Mouse (Mus musculus): ENCODE data around the gene Ndufaf8.

Ndufaf8 gene

DNA sequence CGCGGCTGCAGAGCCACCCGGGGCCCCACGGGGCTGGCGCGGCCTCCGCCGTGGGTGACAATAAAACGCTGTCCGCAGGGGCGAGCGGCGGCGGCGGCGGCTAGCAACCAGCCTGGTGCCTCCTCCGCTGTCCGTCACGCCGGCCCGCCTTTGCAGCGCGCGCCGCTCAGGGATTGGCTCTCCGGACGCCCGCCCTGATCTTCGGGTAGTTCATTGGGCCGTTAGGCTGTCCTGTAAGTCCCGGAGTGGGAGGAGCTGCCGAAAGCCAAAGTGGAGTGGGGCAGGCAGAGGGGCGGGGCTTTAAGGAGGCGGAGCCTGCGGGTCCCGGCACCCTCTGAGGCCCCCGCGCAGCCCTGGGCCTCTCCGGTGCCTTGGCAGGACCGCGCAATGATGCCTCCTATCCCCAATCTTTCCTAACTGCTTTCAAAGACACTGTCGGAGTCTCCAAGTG lies 12.0 kb upstream of the Ndufaf8 start, which contains the start of gene Cep131:
Gene Cep131 (minus strand): TSS at position 126 of the 451 bp plus-strand sequence.
- peak; percentile 99 for DNase-seq (ENCODE audit: low spot score)

DNA sequence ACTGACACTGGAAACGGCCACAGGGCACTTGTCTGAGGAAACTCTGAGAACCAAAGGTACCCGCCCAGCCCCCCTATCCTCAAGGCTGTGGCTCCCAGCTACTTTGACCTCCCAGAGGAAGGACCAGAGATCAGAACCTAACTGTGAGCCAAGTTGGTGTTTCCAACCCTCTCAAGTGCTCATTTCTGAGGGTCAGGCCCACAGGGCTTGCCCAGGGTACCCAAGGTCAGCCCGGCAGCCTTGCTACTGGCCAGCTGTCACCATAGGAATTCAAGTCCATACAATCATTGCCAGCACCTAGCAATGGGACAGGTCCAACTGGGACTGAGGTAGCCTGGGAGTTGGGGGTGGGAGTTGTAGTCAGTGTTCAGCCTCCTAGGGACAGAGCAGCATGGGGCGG lies 8.1 kb upstream of the Ndufaf8 start:
- no peak for DNase-seq (ENCODE audit: low spot score)

GRCm38 (mm10) chr11:120092817-120093591 lies 5.7 kb upstream of the Ndufaf8 start:
- no peak for DNase-seq (ENCODE audit: low spot score)

- peak; percentile 50 for DNase-seq (ENCODE audit: low spot score)
Measured at GRCm38 (mm10) chr11:120101036-120101435, 2.3 kb downstream of the Ndufaf8 start.

DNA sequence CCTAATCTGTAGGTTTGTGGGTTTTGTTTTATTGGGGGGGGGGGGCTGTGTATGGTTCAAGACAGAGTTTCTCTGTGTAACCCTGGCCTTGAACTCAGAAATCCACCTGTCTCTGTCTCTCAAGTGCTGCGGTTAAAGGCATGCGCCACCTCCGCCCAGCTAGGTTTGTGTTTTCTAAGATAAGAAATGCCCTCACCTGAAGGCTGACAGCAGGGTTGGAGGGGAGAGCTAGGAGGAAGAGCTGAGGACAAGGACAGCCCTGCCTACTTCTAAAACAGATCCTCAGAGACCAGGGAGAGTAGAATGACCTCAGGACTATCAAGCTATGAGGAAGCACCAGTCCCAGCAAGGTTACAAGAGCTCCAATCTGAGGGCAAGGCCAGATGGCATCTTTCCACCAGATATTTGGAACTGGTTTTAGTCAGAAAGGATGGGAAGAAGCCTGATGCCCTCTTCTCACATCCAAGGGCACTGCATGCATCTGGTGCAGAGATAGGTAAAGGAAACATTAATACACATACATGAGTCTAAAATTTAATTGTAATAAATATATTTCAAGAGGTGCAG lies 4.8 kb downstream of the Ndufaf8 start:
- no peak for DNase-seq (ENCODE audit: low spot score)

DNA sequence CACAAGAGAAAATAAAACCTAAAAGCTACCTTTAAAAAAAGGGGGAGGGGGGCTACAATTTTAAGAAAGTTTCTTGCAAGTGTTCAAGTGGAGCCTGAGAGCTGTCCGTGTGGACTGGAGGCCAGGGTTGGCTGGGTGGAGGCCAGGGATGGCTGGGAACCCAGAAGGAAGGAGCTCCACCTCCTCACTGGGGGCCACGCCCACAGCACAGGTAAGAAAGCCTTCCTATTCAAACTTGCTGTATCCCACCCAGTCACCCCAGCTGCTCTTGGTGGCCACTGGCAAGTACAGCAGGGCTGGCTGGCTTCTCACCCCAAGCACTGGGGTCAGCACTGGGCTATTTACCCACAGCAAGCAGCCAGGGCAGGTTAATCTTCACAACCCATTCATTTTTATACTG lies 8.3 kb downstream of the Ndufaf8 start:
- DNase-seq (ENCODE audit: low spot score): no peak

DNA sequence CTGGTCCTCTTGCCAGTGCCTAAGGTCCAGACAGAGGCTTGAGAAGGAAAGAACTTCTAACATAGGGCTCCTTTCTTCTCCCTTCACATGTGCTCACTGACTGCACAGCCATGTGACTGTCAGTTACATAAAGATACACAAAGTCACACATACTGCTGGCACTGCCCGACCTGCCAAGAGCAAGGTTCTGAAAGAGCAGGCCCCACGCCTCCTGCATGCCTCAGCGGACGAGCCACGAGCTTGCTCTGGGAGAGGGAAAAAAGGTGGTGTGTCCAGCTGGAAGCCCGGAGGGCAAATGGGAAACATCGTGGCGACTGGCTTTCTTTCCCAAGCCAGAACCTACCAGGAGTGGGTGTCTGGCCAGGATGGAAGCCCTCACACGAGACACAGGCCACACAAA lies 9.1 kb downstream of the Ndufaf8 start:
- DNase-seq (ENCODE audit: low spot score): no peak

DNA sequence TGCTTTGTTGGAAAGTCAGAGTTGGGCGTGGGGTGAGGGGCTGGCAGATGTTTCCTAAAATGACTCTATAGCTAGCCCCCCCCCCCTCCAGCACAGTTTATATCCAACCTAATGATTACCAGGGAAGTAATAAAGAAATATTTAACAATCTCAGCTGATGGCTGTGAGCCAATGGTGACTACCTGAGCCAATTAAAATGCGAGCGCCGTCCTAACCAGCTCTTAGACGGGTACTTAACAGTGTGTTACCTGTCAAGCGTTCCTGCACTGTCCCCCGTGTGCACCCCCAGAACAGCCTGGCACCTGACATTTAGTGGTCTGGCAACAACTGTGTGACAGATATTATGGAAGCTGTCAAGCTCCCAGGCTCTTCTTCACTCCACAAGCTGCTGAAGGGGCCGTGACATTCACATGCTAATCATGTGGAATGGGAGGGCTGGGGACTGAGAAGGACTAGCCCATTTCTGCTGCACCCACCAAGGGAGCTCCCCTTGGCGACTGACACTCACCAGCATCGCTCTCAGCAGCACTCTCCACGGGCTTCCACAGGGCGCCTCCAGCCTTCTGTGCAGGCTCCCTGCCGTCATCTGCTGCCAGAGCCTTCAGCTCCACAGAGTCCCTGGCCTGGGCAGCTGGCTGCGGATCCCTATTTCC lies 11.0 kb downstream of the Ndufaf8 start:
- no peak for DNase-seq (ENCODE audit: low spot score)

GRCm38 (mm10) chr11:120110554-120110953 lies 11.8 kb downstream of the Ndufaf8 start:
- no peak for DNase-seq (ENCODE audit: low spot score)

- DNase-seq (ENCODE audit: low spot score): peak; percentile 24
Measured at GRCm38 (mm10) chr11:120111033-120111432, 12.3 kb downstream of the Ndufaf8 start.

DNA sequence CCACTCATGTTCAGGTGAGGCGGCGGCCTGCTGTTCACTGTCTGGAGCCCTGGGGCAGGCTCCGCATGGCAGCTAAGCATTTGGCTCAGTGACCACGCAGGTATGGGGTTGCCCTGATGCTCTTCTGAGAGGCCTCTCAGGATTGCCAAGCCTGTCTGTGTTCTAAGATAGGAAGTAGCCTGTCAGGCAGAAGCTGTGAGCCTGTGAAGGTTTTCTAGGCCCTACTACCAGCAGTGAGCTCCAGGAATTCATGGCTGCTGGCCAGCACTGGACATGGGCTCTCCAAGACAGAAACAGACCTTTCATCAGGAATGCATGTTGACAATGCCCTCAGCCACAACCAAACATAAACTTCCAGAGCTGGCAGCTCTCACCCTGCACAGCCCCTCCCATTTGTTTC lies 13.4 kb downstream of the Ndufaf8 start:
- DNase-seq (ENCODE audit: low spot score): peak; percentile 61

DNA sequence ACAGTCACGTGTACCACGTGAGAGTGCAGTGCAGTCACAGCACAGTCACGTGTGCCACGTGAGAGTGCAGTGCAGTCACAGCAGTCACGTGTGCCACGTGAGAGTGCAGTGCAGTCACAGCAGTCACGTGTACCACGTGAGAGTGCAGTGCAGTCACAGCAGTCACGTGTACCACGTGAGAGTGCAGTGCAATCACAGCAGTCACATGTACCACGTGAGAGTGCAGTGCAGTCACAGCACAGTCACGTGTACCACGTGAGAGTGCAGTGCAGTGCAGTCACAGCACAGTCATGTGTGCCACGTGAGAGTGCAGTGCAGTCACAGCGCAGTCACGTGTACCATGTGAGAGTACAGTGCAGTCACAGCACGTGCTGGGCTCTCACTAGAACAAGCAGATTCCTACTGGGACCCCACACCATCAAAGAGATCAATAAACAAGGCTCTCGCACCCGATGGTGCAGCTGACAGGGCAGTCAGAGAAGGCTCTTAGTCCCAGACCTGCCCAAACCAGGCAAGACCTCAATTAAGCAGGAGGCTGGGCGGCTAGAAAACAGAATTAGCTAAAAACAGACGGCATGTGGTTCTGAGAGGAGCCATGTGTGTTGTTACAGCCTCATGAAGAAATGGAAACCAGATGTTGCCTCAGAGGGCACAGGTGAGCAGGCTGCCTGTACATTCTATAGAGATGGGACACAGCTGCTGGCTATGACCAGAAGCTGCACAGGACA lies 15.9 kb downstream of the Ndufaf8 start:
- DNase-seq (ENCODE audit: low spot score): no peak

- no peak for DNase-seq (ENCODE audit: low spot score)
Measured at GRCm38 (mm10) chr11:120117626-120118025, 18.9 kb downstream of the Ndufaf8 start.

DNA sequence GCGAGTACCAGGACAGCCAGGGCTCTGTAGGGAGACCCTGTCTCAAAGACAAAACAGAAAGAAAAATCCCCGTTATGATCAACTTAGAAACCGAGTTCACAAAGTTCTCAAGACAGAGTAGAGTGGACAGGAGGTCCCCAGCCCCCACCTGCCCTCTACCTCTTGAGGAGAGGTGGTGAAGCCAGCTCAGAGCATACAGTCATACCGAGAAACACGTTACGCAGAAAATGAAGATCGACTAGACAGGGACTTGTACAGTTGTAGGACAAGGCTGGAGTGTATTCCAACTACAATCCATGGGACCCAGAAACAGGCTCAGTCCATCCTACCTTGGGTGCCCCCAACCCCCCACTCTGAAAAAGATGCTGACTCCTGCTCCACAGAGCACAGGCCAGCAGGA lies 20.4 kb downstream of the Ndufaf8 start:
- DNase-seq (ENCODE audit: low spot score): no peak

DNA sequence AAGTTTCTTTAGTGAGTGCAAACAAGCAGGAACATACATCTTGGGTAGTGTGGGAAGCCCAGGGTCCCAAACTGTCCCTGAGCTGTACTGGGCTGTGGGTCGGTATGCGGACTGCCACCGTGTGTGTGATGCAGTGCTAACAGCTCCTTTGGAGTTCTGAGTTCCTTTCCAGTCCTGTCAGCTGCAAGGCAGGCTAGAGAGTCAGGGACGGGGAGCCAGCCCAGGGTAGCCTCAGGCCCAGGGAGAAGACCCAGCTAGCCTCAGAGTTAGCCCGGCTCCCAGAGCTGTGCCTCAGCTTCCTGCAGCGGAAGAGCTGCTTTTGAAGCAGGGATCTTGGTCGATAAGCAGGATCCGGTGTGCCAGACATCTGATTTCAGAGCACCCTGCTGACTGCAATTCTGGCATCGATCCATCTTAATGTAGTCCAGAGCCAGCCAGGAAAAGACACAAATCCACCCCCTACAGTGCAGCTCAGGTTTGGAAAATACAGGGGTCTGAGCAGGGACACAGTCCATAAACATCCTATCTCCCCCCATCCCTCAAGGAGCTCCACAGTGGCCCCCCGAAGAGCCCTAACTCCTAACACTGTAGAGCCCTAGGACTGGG lies 21.3 kb downstream of the Ndufaf8 start:
- DNase-seq (ENCODE audit: low spot score): no peak

DNA sequence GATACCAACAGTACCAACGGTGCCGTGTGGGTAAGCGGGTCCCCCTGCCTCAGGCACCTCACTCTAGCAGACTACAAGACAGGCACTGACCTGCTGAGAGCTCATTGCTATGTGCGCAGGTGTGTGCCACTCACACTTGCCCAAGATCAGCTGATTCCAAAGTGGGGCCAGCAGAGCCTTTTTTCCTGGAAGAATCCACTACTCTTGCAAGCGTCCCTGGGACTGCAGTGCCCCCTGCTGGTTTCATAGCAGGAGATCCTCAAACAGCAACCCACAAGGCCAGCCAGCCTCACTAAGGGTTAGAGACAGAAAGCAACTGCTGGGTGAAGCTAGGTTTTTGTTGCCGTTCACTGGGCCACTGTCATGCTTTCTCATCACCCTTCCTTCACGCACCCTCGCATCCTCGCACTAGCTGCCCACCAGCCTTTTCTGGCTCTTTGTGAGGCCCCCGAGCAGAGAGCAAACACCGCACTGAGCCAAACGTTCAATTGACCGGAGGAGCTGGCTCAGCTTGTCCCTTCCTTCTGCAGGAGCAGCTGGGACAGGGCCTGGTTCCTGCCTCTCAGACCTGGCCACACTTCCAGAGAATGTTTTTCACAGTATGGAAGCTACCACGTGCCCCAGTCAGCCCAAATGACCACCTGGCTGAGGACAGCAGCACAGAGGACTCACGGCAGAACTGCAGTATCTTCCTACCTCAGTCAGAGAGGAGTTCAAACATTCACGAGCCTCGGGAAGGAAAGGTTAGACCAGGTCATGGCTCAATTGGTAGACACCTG lies 22.1 kb downstream of the Ndufaf8 start:
- DNase-seq (ENCODE audit: low spot score): peak; percentile 70

GRCm38 (mm10) chr11:120122126-120122525 lies 23.4 kb downstream of the Ndufaf8 start:
- no peak for DNase-seq (ENCODE audit: low spot score)

DNA sequence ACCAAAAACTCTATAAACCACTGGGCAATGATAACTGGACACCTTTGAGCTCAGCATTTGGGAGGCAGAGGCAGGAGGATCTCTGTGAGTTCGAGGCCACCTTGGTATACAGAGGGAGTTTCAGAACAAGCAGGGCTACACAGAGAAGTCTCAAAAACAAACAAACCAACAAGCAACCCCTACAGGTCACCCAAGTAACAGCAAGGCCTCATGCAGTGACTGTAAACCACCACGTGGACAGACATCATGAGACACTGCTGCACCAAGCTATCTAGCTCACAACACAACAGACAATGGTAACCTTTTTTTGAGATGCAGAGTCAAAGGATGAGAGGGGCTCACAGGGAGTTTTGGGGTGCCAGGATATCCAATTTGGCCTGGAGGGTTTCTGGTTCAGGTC lies 28.1 kb downstream of the Ndufaf8 start:
- DNase-seq (ENCODE audit: low spot score): no peak

- DNase-seq (ENCODE audit: low spot score): no peak
Measured at GRCm38 (mm10) chr11:120129281-120129680, 30.6 kb downstream of the Ndufaf8 start.

DNA sequence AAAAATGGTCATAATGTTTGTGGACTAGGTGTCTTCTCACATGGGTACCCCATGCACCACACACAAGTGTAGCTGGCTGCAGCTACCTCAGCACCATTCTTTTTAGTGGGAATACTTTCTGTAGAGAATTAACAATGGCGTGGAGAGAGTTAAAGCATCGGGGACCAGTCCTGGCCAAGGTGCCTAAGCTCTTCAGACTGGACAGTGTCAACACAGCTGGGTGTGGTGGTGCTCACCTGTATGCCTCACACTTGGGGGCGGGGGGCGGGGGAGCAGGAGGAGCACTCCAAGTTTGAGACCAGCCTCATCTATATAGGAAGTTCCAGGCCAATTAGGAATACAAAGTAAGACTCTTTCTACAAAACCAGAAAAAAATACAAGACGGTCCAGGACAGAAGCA lies 35.4 kb downstream of the Ndufaf8 start:
- no peak for DNase-seq (ENCODE audit: low spot score)

DNA sequence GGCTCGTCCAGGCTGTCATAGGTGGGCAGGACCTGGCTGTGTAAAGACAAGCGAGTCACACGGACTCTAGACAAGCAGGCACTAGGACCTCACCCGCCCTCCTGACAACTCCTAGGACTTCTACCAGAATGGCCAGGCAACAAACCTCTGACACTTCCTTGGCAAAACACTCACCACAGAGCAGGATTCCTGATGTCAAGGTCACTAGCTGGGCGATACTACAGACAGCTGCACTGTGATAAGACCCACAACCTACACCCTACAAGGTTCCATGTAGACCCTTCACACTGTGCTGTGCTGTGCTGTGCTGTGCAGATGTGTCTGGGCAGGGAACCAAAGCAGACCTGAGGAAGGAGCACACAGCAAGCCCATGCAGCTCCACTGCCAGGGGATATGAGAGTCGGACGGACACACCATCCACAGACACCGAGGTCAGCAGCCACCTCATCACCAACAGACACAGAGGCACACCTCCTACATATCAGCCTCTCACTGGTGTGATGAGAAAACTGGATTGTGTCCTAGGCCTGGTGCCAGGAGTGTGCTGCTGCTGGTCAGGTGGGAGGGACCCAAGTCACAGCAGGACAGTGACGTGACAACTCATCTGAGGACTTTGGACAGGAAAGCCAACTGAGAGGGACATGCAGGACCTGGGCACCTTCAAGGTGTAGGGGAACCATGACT lies 36.3 kb downstream of the Ndufaf8 start:
- DNase-seq (ENCODE audit: low spot score): no peak
